In genomic region chr7:45135370-45135769, GRCm38 (mm10) we compare ENCODE assay signal across 8 mouse cellular contexts. TPM values are rescaled to one million over a fixed set of nuclear protein-coding genes. Genes with fewer than 3 reads are reported as not detected.
A peak's percentile ranks its signal among the peaks of the same experiment; 100 is the strongest.
DNase-seq lines count a peak whose midpoint lies in the region; ATAC-seq and TF ChIP-seq lines count a peak whose summit lies in the region.

No protein-coding gene starts in this region.

- peak overlapping the region; percentile 61 for H3K4me2 ChIP-seq in embryonic facial prominence, embryonic 12.5 days (replicated peaks)
- peak overlapping the region; percentile 58; the same call in 1 of the 2 replicates for H3K4me2 ChIP-seq in hindbrain, embryonic 13.5 days
- no peak overlapping the region for H3K4me2 ChIP-seq in midbrain, embryonic 13.5 days (replicated peaks)

- TF ChIP-seq CTCF in layer of hippocampus, adult 2 months (conservative IDR thresholded peaks at IDR 0.05): no peak

- no peak overlapping the region for H3K9ac ChIP-seq in embryonic facial prominence, embryonic 12.5 days
- peak overlapping the region; percentile 62; the same call in 1 of the 2 replicates for H3K9ac ChIP-seq in hindbrain, embryonic 13.5 days
- H3K9ac ChIP-seq in midbrain, embryonic 13.5 days (replicated peaks): peak overlapping the region; percentile 63; the same call in 1 of the 2 replicates

- H3K36me3 ChIP-seq in embryonic facial prominence, embryonic 12.5 days: no peaks in the 10 kb centered on the region
- H3K36me3 ChIP-seq in hindbrain, embryonic 13.5 days: no peaks in the 10 kb centered on the region
- H3K36me3 ChIP-seq in midbrain, embryonic 13.5 days: no peaks in the 10 kb centered on the region

- no peak for ATAC-seq in embryonic facial prominence, embryonic 12.5 days (ENCODE audit: insufficient number of reproducible peaks, insufficient read depth, low FRiP score, low TSS enrichment)
- ATAC-seq in hindbrain, embryonic 13.5 days (ENCODE audit: low FRiP score): no peak
- ATAC-seq in midbrain, embryonic 13.5 days: no peak

- peaks cover 7% of the 10 kb centered on the region; the same call in 1 of the 2 replicates for H3K4me1 ChIP-seq in embryonic facial prominence, embryonic 12.5 days
- peaks cover 12% of the 10 kb centered on the region for H3K4me1 ChIP-seq in hindbrain, embryonic 13.5 days (replicated peaks)
- H3K4me1 ChIP-seq in midbrain, embryonic 13.5 days (replicated peaks): peaks cover 10% of the 10 kb centered on the region

- H3K27ac ChIP-seq in layer of hippocampus, adult 2 months: no peak overlapping the region; the same call in 1 of the 2 replicates
- H3K27ac ChIP-seq in embryonic facial prominence, embryonic 12.5 days: no peak overlapping the region
- no peak overlapping the region for H3K27ac ChIP-seq in hindbrain, embryonic 13.5 days
- no peak overlapping the region for H3K27ac ChIP-seq in midbrain, embryonic 13.5 days

- DNase-seq in layer of hippocampus, adult 2 months (ENCODE audit: low spot score in 2 of 2): no peak
- DNase-seq in layer of hippocampus, adult 9-10 months (ENCODE audit: low spot score): no peak
- DNase-seq in frontal cortex, postnatal 10 days (ENCODE audit: low spot score in 2 of 2): no peak
- DNase-seq in layer of hippocampus, adult 8-10 months (ENCODE audit: low spot score in 2 of 2): no peak
- no peak for DNase-seq in right cerebral cortex, adult 18-20 months

- 62% methylated on average over 3 of the region's 3 CpGs for WGBS in embryonic facial prominence, embryonic 12.5 days
- WGBS in hindbrain, embryonic 13.5 days: 76% methylated on average over 3 of the region's 3 CpGs
- 77% methylated on average over 3 of the region's 3 CpGs for WGBS in midbrain, embryonic 13.5 days

- no peaks in the 10 kb centered on the region for H3K9me3 ChIP-seq in embryonic facial prominence, embryonic 12.5 days
- no peaks in the 10 kb centered on the region for H3K9me3 ChIP-seq in hindbrain, embryonic 13.5 days
- no peaks in the 10 kb centered on the region for H3K9me3 ChIP-seq in midbrain, embryonic 13.5 days

- H3K27me3 ChIP-seq in embryonic facial prominence, embryonic 12.5 days: peaks cover 13% of the 10 kb centered on the region; the same call in 1 of the 2 replicates
- H3K27me3 ChIP-seq in hindbrain, embryonic 13.5 days: peaks cover 35% of the 10 kb centered on the region
- peaks cover 32% of the 10 kb centered on the region for H3K27me3 ChIP-seq in midbrain, embryonic 13.5 days

- H3K4me3 ChIP-seq in layer of hippocampus, adult 2 months: peak overlapping the region; percentile 72
- no peak overlapping the region for H3K4me3 ChIP-seq in embryonic facial prominence, embryonic 12.5 days
- H3K4me3 ChIP-seq in hindbrain, embryonic 13.5 days: peak overlapping the region; percentile 39; the same call in 1 of the 2 replicates
- no peak overlapping the region for H3K4me3 ChIP-seq in midbrain, embryonic 13.5 days (replicated peaks)

RNA-seq across cellular contexts. Expression of gene Gm45713, which starts 0.7 kb away (rescaled TPM):
- not detected for total RNA-seq in layer of hippocampus, adult 2 months (2021)
- polyA plus RNA-seq in embryonic facial prominence, embryonic 12.5 days (2016; fragmentation: Nextera tagmentation; extraction: Ambion mirVana): 0.22 and 0.27 TPM in 2 replicates
- polyA plus RNA-seq in hindbrain, embryonic 13.5 days (2015; fragmentation: Nextera tagmentation; extraction: Ambion mirVana): 0.14 TPM in 1 of 2 replicates, not detected in the other
- polyA plus RNA-seq in midbrain, embryonic 13.5 days (2015; fragmentation: Nextera tagmentation; extraction: Ambion mirVana): 0.24 TPM in 1 of 2 replicates, not detected in the other
- not detected for total RNA-seq in layer of hippocampus, adult 8-10 months (2022)

RNA-seq across cellular contexts. Expression of gene Flt3l, which starts 0.9 kb away (rescaled TPM):
- 1 to 10 TPM; 9.4 TPM for total RNA-seq in layer of hippocampus, adult 2 months (2021)
- polyA plus RNA-seq in embryonic facial prominence, embryonic 12.5 days (2016; fragmentation: Nextera tagmentation; extraction: Ambion mirVana): 0.67 and 1.1 TPM in 2 replicates
- 1.4 and 1.6 TPM in 2 replicates for polyA plus RNA-seq in hindbrain, embryonic 13.5 days (2015; fragmentation: Nextera tagmentation; extraction: Ambion mirVana)
- 0.82 and 1.3 TPM in 2 replicates for polyA plus RNA-seq in midbrain, embryonic 13.5 days (2015; fragmentation: Nextera tagmentation; extraction: Ambion mirVana)
- total RNA-seq in layer of hippocampus, adult 8-10 months (2022): 10 to 100 TPM; 10.0 to 12.0 (median 10.4) TPM

RNA-seq across cellular contexts. Expression of gene Rpl13a, which starts 6.8 kb away (rescaled TPM):
- 100 to 1,000 TPM; 808 to 856 TPM for total RNA-seq in layer of hippocampus, adult 2 months (2021)
- 1,339 and 1,342 TPM in 2 replicates for polyA plus RNA-seq in embryonic facial prominence, embryonic 12.5 days (2016; fragmentation: Nextera tagmentation; extraction: Ambion mirVana)
- polyA plus RNA-seq in hindbrain, embryonic 13.5 days (2015; fragmentation: Nextera tagmentation; extraction: Ambion mirVana): 770 and 846 TPM in 2 replicates
- polyA plus RNA-seq in midbrain, embryonic 13.5 days (2015; fragmentation: Nextera tagmentation; extraction: Ambion mirVana): 838 and 877 TPM in 2 replicates
- 1,000 to 10,000 TPM in 1 of 4 experiments, 100 to 1,000 TPM in 3; 731 to 1,022 (median 859) TPM for total RNA-seq in layer of hippocampus, adult 8-10 months (2022)

RNA-seq across cellular contexts. Expression of gene Rps11, which starts 11.1 kb away (rescaled TPM):
- 100 to 1,000 TPM; 436 to 442 TPM for total RNA-seq in layer of hippocampus, adult 2 months (2021)
- 1,448 and 1,491 TPM in 2 replicates for polyA plus RNA-seq in embryonic facial prominence, embryonic 12.5 days (2016; fragmentation: Nextera tagmentation; extraction: Ambion mirVana)
- 994 and 999 TPM in 2 replicates for polyA plus RNA-seq in hindbrain, embryonic 13.5 days (2015; fragmentation: Nextera tagmentation; extraction: Ambion mirVana)
- polyA plus RNA-seq in midbrain, embryonic 13.5 days (2015; fragmentation: Nextera tagmentation; extraction: Ambion mirVana): 1,074 TPM in 2 replicates
- total RNA-seq in layer of hippocampus, adult 8-10 months (2022): 100 to 1,000 TPM; 439 to 619 (median 513) TPM

RNA-seq across cellular contexts. Expression of gene Pih1d1, which starts 18.7 kb away (rescaled TPM):
- 10 to 100 TPM; 43.0 to 46.1 TPM for total RNA-seq in layer of hippocampus, adult 2 months (2021)
- 90.4 and 93.0 TPM in 2 replicates for polyA plus RNA-seq in embryonic facial prominence, embryonic 12.5 days (2016; fragmentation: Nextera tagmentation; extraction: Ambion mirVana)
- polyA plus RNA-seq in hindbrain, embryonic 13.5 days (2015; fragmentation: Nextera tagmentation; extraction: Ambion mirVana): 85.6 and 94.4 TPM in 2 replicates
- 93.0 and 96.0 TPM in 2 replicates for polyA plus RNA-seq in midbrain, embryonic 13.5 days (2015; fragmentation: Nextera tagmentation; extraction: Ambion mirVana)
- total RNA-seq in layer of hippocampus, adult 8-10 months (2022): 10 to 100 TPM; 37.5 to 56.7 (median 46.3) TPM

Comparison
In these comparisons a context has a peak if more than half of its experiments do, and no peak if none do; other contexts are left out.
1. H3K4me3 ChIP-seq: peak in layer of hippocampus, adult 2 months (single experiment) and hindbrain, embryonic 13.5 days (single experiment); none in embryonic facial prominence, embryonic 12.5 days (single experiment) and midbrain, embryonic 13.5 days (single experiment).